ENCODE assay signal across 8 mouse cellular contexts in the genomic region with DNA sequence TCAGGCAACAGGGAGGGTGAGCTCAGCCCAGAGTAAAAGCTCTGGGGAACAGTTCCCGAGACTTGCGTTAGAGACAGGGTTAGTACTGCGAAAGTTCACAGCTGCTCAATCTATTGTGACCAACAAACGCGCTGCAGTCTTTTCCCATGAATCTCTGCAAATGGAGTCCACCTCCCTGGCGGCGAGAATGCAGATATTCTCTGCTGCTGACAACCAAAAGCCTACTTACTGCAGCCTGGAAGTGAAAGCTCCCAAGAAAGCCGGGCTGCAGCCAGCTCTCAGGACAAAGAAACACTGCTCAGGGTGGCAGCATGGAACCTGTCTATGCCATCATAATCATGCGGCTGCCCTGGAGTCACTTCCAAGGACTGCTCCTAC. TPM values are rescaled to one million over a fixed set of nuclear protein-coding genes. Genes with fewer than 3 reads are reported as not detected.
DNase-seq lines count a peak whose midpoint lies in the region; ATAC-seq lines count a peak whose summit lies in the region.

No protein-coding gene starts in this region.

- peak; percentile 17 for DNase-seq in urinary bladder, postnatal 25 days (ENCODE audit: low spot score)
- no peak for DNase-seq in urinary bladder, adult 2 months (ENCODE audit: low spot score)
- peak; percentile 52 for DNase-seq in kidney, postnatal 14 days
- no peak for DNase-seq in liver, embryonic 13.5 days
- peak; percentile 37 for DNase-seq in naive thymus-derived CD4-positive, alpha-beta T cell, adult 2 months (ENCODE audit: low read depth)
- DNase-seq in thymus, postnatal 14 days: peak; percentile 16

- no peaks in the 10 kb centered on the region for H3K36me3 ChIP-seq in embryonic facial prominence, embryonic 13.5 days
- H3K36me3 ChIP-seq in heart, embryonic 13.5 days: no peaks in the 10 kb centered on the region
- H3K36me3 ChIP-seq in liver, embryonic 13.5 days: no peaks in the 10 kb centered on the region

- H3K27ac ChIP-seq in embryonic facial prominence, embryonic 13.5 days: peak overlapping the region; percentile 92
- H3K27ac ChIP-seq in heart, embryonic 13.5 days (replicated peaks): peak overlapping the region; percentile 95
- peak overlapping the region; percentile 72 for H3K27ac ChIP-seq in liver, embryonic 13.5 days

- H3K9ac ChIP-seq in embryonic facial prominence, embryonic 13.5 days: peak overlapping the region; percentile 59
- H3K9ac ChIP-seq in heart, embryonic 13.5 days: peak overlapping the region; percentile 85
- peak overlapping the region; percentile 83 for H3K9ac ChIP-seq in liver, embryonic 13.5 days

- WGBS in embryonic facial prominence, embryonic 13.5 days: 21% methylated on average over 9 of the region's 9 CpGs
- WGBS in heart, embryonic 13.5 days: 14% methylated on average over 9 of the region's 9 CpGs
- WGBS in liver, embryonic 13.5 days (ENCODE audit: insufficient replicate concordance): 20% methylated on average over 9 of the region's 9 CpGs

- H3K4me2 ChIP-seq in embryonic facial prominence, embryonic 13.5 days: peak overlapping the region; percentile 66
- peak overlapping the region; percentile 73 for H3K4me2 ChIP-seq in heart, embryonic 13.5 days
- H3K4me2 ChIP-seq in liver, embryonic 13.5 days: peak overlapping the region; percentile 81

- H3K9me3 ChIP-seq in embryonic facial prominence, embryonic 13.5 days: no peaks in the 10 kb centered on the region
- H3K9me3 ChIP-seq in heart, embryonic 13.5 days: no peaks in the 10 kb centered on the region
- H3K9me3 ChIP-seq in liver, embryonic 13.5 days (replicated peaks): no peaks in the 10 kb centered on the region

- 0 out of 2 replicates have a peak, but pooled peaks have one; percentile 15 for ATAC-seq in embryonic facial prominence, embryonic 13.5 days (ENCODE audit: insufficient number of reproducible peaks, insufficient read depth, low FRiP score, low TSS enrichment, low read depth)
- no peak for ATAC-seq in heart, embryonic 13.5 days (ENCODE audit: extremely low read depth, insufficient number of reproducible peaks, low FRiP score, low TSS enrichment)
- no peak for ATAC-seq in liver, embryonic 13.5 days (ENCODE audit: low read depth)

- H3K4me1 ChIP-seq in embryonic facial prominence, embryonic 13.5 days: 0 out of 2 replicates have a peak, but pooled peaks cover 7% of the 10 kb centered on the region
- peaks cover 15% of the 10 kb centered on the region; the same call in 1 of the 2 replicates for H3K4me1 ChIP-seq in heart, embryonic 13.5 days
- peaks cover 31% of the 10 kb centered on the region for H3K4me1 ChIP-seq in liver, embryonic 13.5 days (replicated peaks)

- peak overlapping the region; percentile 54 for H3K4me3 ChIP-seq in embryonic facial prominence, embryonic 13.5 days
- H3K4me3 ChIP-seq in heart, embryonic 13.5 days: peak overlapping the region; percentile 63
- H3K4me3 ChIP-seq in liver, embryonic 13.5 days (replicated peaks): peak overlapping the region; percentile 70

- H3K27me3 ChIP-seq in embryonic facial prominence, embryonic 13.5 days: peaks cover 12% of the 10 kb centered on the region; the same call in 1 of the 2 replicates
- H3K27me3 ChIP-seq in heart, embryonic 13.5 days (replicated peaks): peaks cover 5% of the 10 kb centered on the region
- H3K27me3 ChIP-seq in liver, embryonic 13.5 days: peaks cover 10% of the 10 kb centered on the region; the same call in 1 of the 2 replicates

RNA-seq across cellular contexts. Expression of a gene that starts 0.6 kb away (rescaled TPM):
- polyA plus RNA-seq in urinary bladder, adult 2 months (2012; rRNA removed): 41.5 and 50.6 TPM in 2 replicates
- polyA plus RNA-seq in embryonic facial prominence, embryonic 13.5 days (2015; fragmentation: Nextera tagmentation; extraction: Ambion mirVana): 35.8 and 37.8 TPM in 2 replicates
- 30.6 and 32.8 TPM in 2 replicates for polyA plus RNA-seq in heart, embryonic 13.5 days (2015; fragmentation: Nextera tagmentation; extraction: Ambion mirVana)
- 11.0 and 11.8 TPM in 2 replicates for polyA plus RNA-seq in liver, embryonic 13.5 days (2015; fragmentation: Nextera tagmentation; extraction: Ambion mirVana)

Comparison
In these comparisons a context has a peak if more than half of its experiments do, and no peak if none do; other contexts are left out.
1. DNase-seq: peak in urinary bladder, postnatal 25 days (single experiment), kidney, postnatal 14 days (single experiment), naive thymus-derived CD4-positive, alpha-beta T cell, adult 2 months (single experiment) and thymus, postnatal 14 days (single experiment); none in urinary bladder, adult 2 months (single experiment) and liver, embryonic 13.5 days (single experiment).
2. Peak in every context shown above with its lines, with median percentiles within 50 percentile points of each other: H3K27ac ChIP-seq, H3K4me2 ChIP-seq, H3K4me3 ChIP-seq and H3K9ac ChIP-seq.